Mouse (Mus musculus): ENCODE data around the gene Heatr5a. TPM values are rescaled to one million over a fixed set of nuclear protein-coding genes. Genes with fewer than 3 reads are reported as not detected.

Gene Heatr5a
- polyA plus RNA-seq, 1 experiment from 2014 or later = 32.3 TPM

DNA sequence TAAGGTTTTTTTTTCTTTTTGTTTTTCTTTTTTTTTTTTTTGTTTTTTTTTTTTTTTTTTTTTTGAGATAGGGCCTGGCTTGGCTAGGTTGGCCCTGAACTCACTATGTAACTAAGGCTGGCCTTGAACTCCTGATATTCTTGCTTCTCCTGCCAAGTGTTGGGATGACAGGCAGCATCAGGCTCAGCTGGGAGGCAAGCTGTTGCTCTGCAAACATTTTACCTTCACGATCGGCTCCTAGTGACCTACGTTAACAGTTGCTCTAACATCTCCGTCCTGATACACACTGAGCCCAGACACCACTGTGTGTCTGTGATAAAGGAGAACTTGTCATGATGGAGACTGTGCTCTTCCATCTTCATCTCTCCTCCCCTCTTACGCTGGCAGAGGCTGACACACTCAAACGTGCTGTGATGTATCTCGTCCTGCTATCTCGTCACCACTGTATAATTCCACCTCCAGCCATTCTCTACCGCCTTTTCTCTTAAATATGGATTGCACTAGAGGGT is 87.8 kb downstream of the Heatr5a start:
- Histone ChIP-seq H3K27ac (no peak overlapping the region), H3K79me2 (ENCODE audit: inconsistent target) (no peaks in the 10 kb centered on the region), H3K36me3 (ENCODE audit: inconsistent target) (peaks cover 65% of the 10 kb centered on the region), H3K4me3 (ENCODE audit: inconsistent target) (no peak overlapping the region)
- WGBS (ENCODE audit: missing documents) = 98% methylated on average over 9 of the region's 9 CpGs

DNA sequence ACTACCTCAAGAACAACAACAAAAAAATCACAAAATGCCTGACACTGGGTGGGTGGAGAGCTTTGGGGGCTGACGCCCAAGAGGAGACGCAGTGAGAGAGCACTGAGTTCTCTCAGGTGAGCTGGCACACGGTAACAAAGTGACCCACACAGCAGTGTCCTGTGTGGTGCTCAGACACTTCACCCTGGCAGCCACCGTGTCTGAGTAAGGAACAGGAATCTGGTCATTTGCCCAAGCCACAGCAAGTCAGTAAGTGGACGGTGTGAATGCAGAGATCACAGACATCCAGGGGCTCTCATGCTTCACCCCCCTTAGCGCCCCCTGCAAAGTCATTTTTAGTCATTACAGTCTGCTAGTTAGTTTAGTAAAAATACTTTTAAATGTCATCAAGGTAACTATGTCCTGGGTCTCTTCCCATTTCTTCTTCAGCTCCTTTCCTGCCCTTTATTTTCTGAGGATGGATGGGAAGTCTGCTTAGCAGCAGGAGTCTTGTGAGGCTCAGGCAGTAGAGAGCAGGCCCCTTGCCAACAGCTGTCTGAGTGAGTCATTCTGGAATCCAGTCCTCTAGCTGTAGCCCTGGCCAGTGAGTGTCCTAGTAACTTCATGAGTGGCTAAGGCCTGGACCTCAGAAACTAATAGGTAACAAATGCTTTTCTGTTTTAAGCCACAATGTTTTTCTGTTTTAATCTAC is 88.4 kb downstream of the Heatr5a start:
- Histone ChIP-seq H3K27ac (no peak overlapping the region), H3K4me3 (ENCODE audit: inconsistent target) (no peak overlapping the region), H3K79me2 (ENCODE audit: inconsistent target) (no peaks in the 10 kb centered on the region), H3K36me3 (ENCODE audit: inconsistent target) (peaks cover 65% of the 10 kb centered on the region)
- WGBS (ENCODE audit: missing documents) = 99% methylated on average over 6 of the region's 6 CpGs

DNA sequence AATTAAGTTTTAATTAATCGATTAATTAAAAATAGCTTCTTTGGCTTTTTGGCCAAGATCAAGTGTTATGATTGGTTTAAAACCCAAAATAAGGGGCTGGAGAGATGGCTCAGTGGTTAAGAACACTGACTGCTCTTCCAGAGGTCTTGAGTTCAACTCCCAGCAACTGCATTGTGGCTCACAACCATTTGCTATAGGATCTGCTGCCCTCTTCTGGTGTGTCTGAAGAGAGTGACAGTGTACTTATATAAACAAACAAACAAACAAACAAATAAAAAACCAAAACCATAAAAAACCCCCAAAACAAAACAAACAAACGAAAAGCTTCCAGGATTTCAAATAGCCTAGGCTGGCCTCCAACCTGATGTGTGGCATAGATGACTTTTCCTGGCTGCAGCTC is 89.3 kb downstream of the Heatr5a start:
- Histone ChIP-seq H3K4me3 (ENCODE audit: inconsistent target) (no peak overlapping the region), H3K79me2 (ENCODE audit: inconsistent target) (no peaks in the 10 kb centered on the region), H3K27ac (no peak overlapping the region), H3K36me3 (ENCODE audit: inconsistent target) (peaks cover 74% of the 10 kb centered on the region)
- WGBS (ENCODE audit: missing documents) = 96% methylated on average over 2 of the region's 2 CpGs

GRCm38 (mm10) chr12:51871446-51872144 is 99.5 kb downstream of the Heatr5a start:
- H3K4me3 ChIP-seq (ENCODE audit: inconsistent target) = no peak overlapping the region
- no peaks in the 10 kb centered on the region for H3K79me2 ChIP-seq (ENCODE audit: inconsistent target)
- H3K36me3 ChIP-seq (ENCODE audit: inconsistent target) = 0 out of 2 replicates have a peak, but pooled peaks cover 10% of the 10 kb centered on the region
- no peak overlapping the region for H3K27ac ChIP-seq
- 36% methylated on average over 11 of the region's 11 CpGs for WGBS (ENCODE audit: missing documents)

DNA sequence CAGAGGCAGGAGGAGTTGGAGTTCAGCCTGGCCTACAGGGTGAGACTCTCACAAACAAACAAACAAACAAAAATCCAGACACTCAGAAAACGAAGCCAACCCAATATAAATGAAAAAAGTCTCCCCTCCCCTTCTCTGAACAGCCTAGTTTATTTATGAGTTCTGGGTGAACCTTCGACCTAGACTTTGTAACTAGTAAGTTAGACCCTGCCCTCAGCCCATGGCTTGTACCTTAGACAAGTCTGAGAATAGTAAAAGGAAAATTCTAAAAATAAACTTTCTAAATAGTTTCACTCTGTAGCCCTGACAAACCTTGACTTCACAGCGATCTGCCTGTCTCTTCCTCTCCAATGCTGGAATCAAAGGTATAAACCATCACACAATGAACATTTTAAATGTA is 101.6 kb downstream of the Heatr5a start:
- H3K36me3 ChIP-seq (ENCODE audit: inconsistent target) = no peaks in the 10 kb centered on the region
- no peaks in the 10 kb centered on the region for H3K79me2 ChIP-seq (ENCODE audit: inconsistent target)
- WGBS (ENCODE audit: missing documents) = 88% methylated on average over 3 of the region's 3 CpGs
- no peak overlapping the region for H3K27ac ChIP-seq
- H3K4me3 ChIP-seq (ENCODE audit: inconsistent target) = no peak overlapping the region

GRCm38 (mm10) chr12:51867076-51867475 is 104.0 kb downstream of the Heatr5a start:
- Histone ChIP-seq H3K79me2 (ENCODE audit: inconsistent target) (no peaks in the 10 kb centered on the region), H3K36me3 (ENCODE audit: inconsistent target) (no peaks in the 10 kb centered on the region), H3K27ac (peak overlapping the region; percentile 92), H3K4me3 (ENCODE audit: inconsistent target) (no peak overlapping the region)
- WGBS (ENCODE audit: missing documents) = 54% methylated on average over 8 of the region's 8 CpGs

DNA sequence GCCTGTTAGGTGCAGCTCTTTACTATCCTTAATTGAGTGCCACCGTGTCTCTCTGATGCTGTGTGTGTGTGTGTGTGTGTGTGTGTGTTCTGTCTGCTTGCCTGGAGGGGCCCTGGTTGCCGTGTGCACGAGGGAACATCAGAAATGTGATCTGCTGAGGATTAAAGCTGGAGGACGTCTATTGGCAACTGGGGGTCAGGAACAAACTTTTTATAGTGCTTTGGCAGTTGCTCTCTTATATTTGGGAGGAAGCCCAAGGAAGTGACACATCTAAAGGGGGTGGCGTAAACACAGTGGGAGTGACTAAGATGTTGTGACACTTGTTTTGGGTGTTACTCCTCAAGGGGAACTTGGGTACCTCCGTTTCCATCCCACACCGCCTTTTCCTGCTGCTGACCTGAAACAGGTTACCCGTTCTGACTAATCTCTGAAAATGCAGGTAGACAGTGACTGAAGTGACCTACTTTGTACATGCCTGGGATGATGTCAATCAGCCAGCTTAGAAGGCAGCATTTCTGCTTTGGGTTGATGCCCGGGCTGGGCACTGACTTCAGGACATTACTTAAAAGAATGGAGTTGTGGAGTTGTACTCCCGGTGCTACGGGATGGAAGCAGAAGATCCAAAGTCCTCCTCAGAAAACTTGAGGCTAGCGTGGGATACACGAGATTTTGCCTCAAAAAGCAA is 104.8 kb downstream of the Heatr5a start:
- H3K79me2 ChIP-seq (ENCODE audit: inconsistent target) = no peaks in the 10 kb centered on the region
- no peaks in the 10 kb centered on the region for H3K36me3 ChIP-seq (ENCODE audit: inconsistent target)
- WGBS (ENCODE audit: missing documents) = 25% methylated on average over 12 of the region's 13 CpGs
- H3K4me3 ChIP-seq (ENCODE audit: inconsistent target) = peak overlapping the region; percentile 2; the same call in 1 of the 2 replicates
- peak overlapping the region; percentile 92 for H3K27ac ChIP-seq

- WGBS (ENCODE audit: missing documents) = 0% methylated on average over 4 of the region's 4 CpGs
Observed at GRCm38 (mm10) chr12:51865790-51866179, 105.3 kb downstream of the Heatr5a start.

GRCm38 (mm10) chr12:51865061-51865789 is 105.9 kb downstream of the Heatr5a start:
- Histone ChIP-seq H3K36me3 (ENCODE audit: inconsistent target) (no peaks in the 10 kb centered on the region), H3K79me2 (ENCODE audit: inconsistent target) (no peaks in the 10 kb centered on the region), H3K4me3 (ENCODE audit: inconsistent target) (no peak overlapping the region; the same call in 1 of the 2 replicates), H3K27ac (peak overlapping the region; percentile 92)
- 27% methylated on average over 9 of the region's 9 CpGs for WGBS (ENCODE audit: missing documents)

More at GRCm38 (mm10) chr12:51865790-51866179, 105.3 kb downstream of the Heatr5a start:
- Histone ChIP-seq H3K27ac (peak overlapping the region; percentile 92), H3K4me3 (ENCODE audit: inconsistent target) (no peak overlapping the region; the same call in 1 of the 2 replicates), H3K79me2 (ENCODE audit: inconsistent target) (no peaks in the 10 kb centered on the region), H3K36me3 (ENCODE audit: inconsistent target) (no peaks in the 10 kb centered on the region)

GRCm38 (mm10) chr12:51863116-51864002 is 107.8 kb downstream of the Heatr5a start:
- no peaks in the 10 kb centered on the region for H3K79me2 ChIP-seq (ENCODE audit: inconsistent target)
- no peak overlapping the region for H3K27ac ChIP-seq
- 81% methylated on average over 14 of the region's 14 CpGs for WGBS (ENCODE audit: missing documents)
- no peak overlapping the region for H3K4me3 ChIP-seq (ENCODE audit: inconsistent target)
- H3K36me3 ChIP-seq (ENCODE audit: inconsistent target) = no peaks in the 10 kb centered on the region

DNA sequence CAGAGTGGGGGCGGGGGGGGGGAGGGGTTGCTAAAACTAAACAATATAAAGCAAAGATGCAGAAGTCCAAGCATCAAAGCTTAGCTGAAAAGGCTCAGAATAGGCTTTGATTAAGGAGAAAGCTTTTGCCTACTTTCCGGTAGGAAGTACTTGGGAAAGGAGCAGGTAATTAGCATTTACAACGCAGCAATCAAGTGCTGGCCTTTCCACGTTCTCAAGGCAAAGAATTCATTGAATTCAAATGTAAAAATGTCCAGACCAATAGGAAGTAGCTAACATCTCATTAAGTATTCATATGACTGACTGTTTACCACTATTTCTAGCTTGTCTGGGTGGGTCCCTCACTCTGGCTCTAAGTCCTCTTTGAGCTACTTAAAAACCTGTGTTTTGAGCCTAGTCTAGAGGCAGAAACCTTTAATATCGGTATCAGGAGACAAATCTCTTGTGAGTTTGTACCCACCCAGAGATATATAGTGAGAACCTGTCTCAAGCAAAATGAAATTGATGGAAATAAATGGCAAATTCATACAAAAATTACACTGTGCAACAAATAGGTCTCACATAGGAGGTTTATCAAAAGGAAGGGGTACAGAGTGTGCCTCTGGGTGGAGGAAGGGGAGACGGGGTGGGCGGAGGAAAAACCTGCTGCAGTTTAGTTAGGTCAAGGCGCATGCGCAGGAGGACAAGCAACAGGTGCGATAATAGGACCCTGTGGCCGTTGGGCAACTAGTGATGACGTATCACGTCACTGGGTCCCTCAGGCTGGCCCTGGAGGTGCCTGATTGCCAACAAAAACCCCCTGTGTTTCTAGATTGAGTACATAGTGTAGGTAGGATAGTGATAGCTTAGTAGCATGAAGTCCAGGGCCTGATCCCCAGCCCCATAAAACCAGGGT is 112.7 kb downstream of the Heatr5a start:
- Histone ChIP-seq H3K79me2 (ENCODE audit: inconsistent target) (no peaks in the 10 kb centered on the region), H3K27ac (no peak overlapping the region), H3K36me3 (ENCODE audit: inconsistent target) (no peaks in the 10 kb centered on the region), H3K4me3 (ENCODE audit: inconsistent target) (no peak overlapping the region)
- 96% methylated on average over 13 of the region's 13 CpGs for WGBS (ENCODE audit: missing documents)

DNA sequence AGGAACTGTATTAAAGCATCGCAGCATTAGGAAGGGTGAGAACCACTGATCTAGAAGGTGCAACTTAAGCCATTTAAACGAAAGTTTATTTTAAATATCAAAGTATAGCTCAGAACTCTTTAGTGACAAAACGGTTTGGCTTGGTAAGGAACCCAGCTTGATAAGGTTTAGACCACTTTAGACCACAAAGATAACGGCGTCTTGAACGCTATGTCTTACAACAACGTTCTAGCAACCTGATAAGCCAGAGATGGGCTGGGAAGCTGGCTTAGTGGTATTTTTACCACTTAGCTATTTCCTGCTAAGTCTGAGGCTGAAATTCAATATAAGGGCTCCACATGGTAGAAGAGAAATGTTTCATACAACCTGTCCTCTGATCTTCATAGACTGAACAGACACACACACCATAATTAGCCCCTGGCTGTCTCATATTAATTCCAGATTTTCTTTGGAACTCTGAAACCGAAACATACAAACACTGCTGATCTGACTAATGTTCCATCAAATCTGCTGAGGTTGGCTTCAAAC is 114.3 kb downstream of the Heatr5a start:
- Histone ChIP-seq H3K27ac (no peak overlapping the region), H3K36me3 (ENCODE audit: inconsistent target) (no peaks in the 10 kb centered on the region), H3K79me2 (ENCODE audit: inconsistent target) (no peaks in the 10 kb centered on the region), H3K4me3 (ENCODE audit: inconsistent target) (no peak overlapping the region)
- 49% methylated on average over 8 of the region's 8 CpGs for WGBS (ENCODE audit: missing documents)

Measured in macrophage (primary cell).